Mouse (Mus musculus) colon, adult 2 months (tissue): ENCODE data around the gene Peli3. TPM values are rescaled to one million over a fixed set of nuclear protein-coding genes. Genes with fewer than 3 reads are reported as not detected.

Experiments
- polyA plus RNA-seq: library from polyadenylated mRNA; depleted of rRNA; stranded (reverse); fragments of >200 nt; gene quantifications from 2 replicates; pipeline ENCODE4 v1.2.3, GENCODE M21; 2012; rRNA removed

The Peli3 gene
- 3.7 and 3.9 TPM in 2 replicates for polyA plus RNA-seq

GRCm38 (mm10) chr19:4942551-4943252 is at the start of gene Peli3:
Peli3 (minus strand) TSS chr19:4943127.

GRCm38 (mm10) chr19:4990256-4990625 is 47.3 kb upstream of the Peli3 start, which contains the start of gene Npas4:
Npas4 (minus strand) TSS chr19:4990316.

GRCm38 (mm10) chr19:4961928-4962601 is 19.1 kb upstream of the Peli3 start, which contains the start of gene Mrpl11:
Mrpl11 (plus strand) TSS chr19:4962147.

GRCm38 (mm10) chr19:4927904-4928531 is 14.9 kb downstream of the Peli3 start, which contains the start of gene Dpp3:
Dpp3 (minus strand) TSS chr19:4928287.

GRCm38 (mm10) chr19:4905979-4906794 is 36.7 kb downstream of the Peli3 start, which contains the start of gene Bbs1:
Bbs1 (minus strand) TSS chr19:4906628.

Other genes with a start within 250 kb of the Peli3 start
- gene Gm960, start 244.5 kb downstream of the Peli3 start, polyA plus RNA-seq, result 0.09 and 0.10 TPM in 2 replicates
- gene Sptbn2, start 232.0 kb downstream of the Peli3 start, polyA plus RNA-seq, result 2.8 and 3.0 TPM in 2 replicates
- gene Rbm4b, start 186.6 kb downstream of the Peli3 start, polyA plus RNA-seq, result 4.0 and 4.6 TPM in 2 replicates
- gene Rbm4, start 149.2 kb downstream of the Peli3 start, polyA plus RNA-seq, result 31.3 and 33.2 TPM in 2 replicates
- gene Gm21992, start 131.5 kb downstream of the Peli3 start, polyA plus RNA-seq, result 10.2 and 18.0 TPM in 2 replicates
- gene Rbm14, start 131.5 kb downstream of the Peli3 start, polyA plus RNA-seq, result 63.9 and 69.5 TPM in 2 replicates
- 45.7 and 48.2 TPM in 2 replicates for gene Ccs, start 103.8 kb downstream of the Peli3 start, polyA plus RNA-seq
- 0.12 TPM in 1 of 2 replicates, not detected in the other for gene Ccdc87, start 103.8 kb downstream of the Peli3 start, polyA plus RNA-seq
- gene Ctsf, start 88.0 kb downstream of the Peli3 start, polyA plus RNA-seq, result 79.6 and 90.6 TPM in 2 replicates
- 0.58 TPM in 2 replicates for gene Actn3, start 65.2 kb downstream of the Peli3 start, polyA plus RNA-seq
- gene Zdhhc24, start 64.5 kb downstream of the Peli3 start, polyA plus RNA-seq, result 31.6 and 38.3 TPM in 2 replicates
- 2.6 and 3.9 TPM in 2 replicates for gene Bbs1, start 36.5 kb downstream of the Peli3 start, polyA plus RNA-seq
- 191 and 196 TPM in 2 replicates for gene Dpp3, start 14.8 kb downstream of the Peli3 start, polyA plus RNA-seq
- gene Mrpl11, start 19.0 kb upstream of the Peli3 start, polyA plus RNA-seq, result 19.4 and 21.0 TPM in 2 replicates
- gene Npas4, start 47.2 kb upstream of the Peli3 start, polyA plus RNA-seq, result 2.5 and 3.3 TPM in 2 replicates
- gene Slc29a2, start 80.7 kb upstream of the Peli3 start, polyA plus RNA-seq, result 9.9 and 14.0 TPM in 2 replicates
- 23.4 and 23.6 TPM in 2 replicates for gene B4gat1, start 95.7 kb upstream of the Peli3 start, polyA plus RNA-seq
- gene AC124502.3, start 95.8 kb upstream of the Peli3 start, polyA plus RNA-seq, result 1.2 and 2.4 TPM in 2 replicates
- gene Brms1, start 98.2 kb upstream of the Peli3 start, polyA plus RNA-seq, result 48.4 and 51.7 TPM in 2 replicates
- 14.7 and 15.9 TPM in 2 replicates for gene Rin1, start 107.4 kb upstream of the Peli3 start, polyA plus RNA-seq
- 28.2 and 34.2 TPM in 2 replicates for gene Cd248, start 125.0 kb upstream of the Peli3 start, polyA plus RNA-seq
- 3.9 and 4.2 TPM in 2 replicates for gene Tmem151a, start 142.4 kb upstream of the Peli3 start, polyA plus RNA-seq
- gene Yif1a, start 145.4 kb upstream of the Peli3 start, polyA plus RNA-seq, result 254 and 277 TPM in 2 replicates
- 3.3 and 4.0 TPM in 2 replicates for gene Cnih2, start 155.4 kb upstream of the Peli3 start, polyA plus RNA-seq
- gene Rab1b, start 163.9 kb upstream of the Peli3 start, polyA plus RNA-seq, result 211 and 244 TPM in 2 replicates
- 26.5 and 30.6 TPM in 2 replicates for gene Klc2, start 175.4 kb upstream of the Peli3 start, polyA plus RNA-seq